Comparison of ENCODE assay signal across 14 mouse cellular contexts in the genomic region with DNA sequence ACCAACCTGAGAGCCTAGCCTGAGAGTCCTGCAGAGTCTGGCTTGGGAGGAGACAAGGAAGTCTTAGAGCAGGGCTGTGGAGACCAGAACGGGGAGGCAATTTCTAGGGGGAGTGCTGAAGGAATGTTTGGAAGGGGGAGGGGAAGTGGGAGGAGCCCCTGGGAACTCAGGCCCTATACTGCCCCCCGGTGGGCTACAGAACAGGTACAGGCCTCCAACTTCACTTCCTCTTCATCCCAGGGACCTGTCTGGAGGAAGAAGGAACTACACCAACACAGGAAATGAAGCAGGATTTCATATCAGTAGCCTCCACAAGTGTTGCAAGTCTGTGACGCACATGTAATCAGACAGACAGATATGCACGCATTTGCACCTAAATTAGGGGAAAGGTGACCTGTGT.
DNase-seq lines count a peak whose midpoint lies in the region; ATAC-seq and TF ChIP-seq lines count a peak whose summit lies in the region.
"Had no signal": no experiment of that assay in that cellular context is flagged by ENCODE, and none has a peak within 500 bp of the region (broad histone marks: within the 10 kb centered on the region; RNA-seq: fewer than 3 reads in every experiment).

No protein-coding gene starts in this region.

- H3K36me3 ChIP-seq in heart, adult 2 months (ENCODE audit: control insufficient read depth, insufficient read depth, low read length), result no peaks in the 10 kb centered on the region
- no peaks in the 10 kb centered on the region for H3K36me3 ChIP-seq in lung, embryonic 14.5 days (ENCODE audit: insufficient read depth)
- no peaks in the 10 kb centered on the region for H3K36me3 ChIP-seq in stomach, postnatal 0 days (ENCODE audit: control insufficient read depth, insufficient read depth, low read length)
- H3K36me3 ChIP-seq: liver, embryonic 13.5 days; stomach, embryonic 15.5 days had no signal

- no peak for ATAC-seq in lung, embryonic 14.5 days (ENCODE audit: insufficient read depth)
- 0 out of 2 replicates have a peak, but pooled peaks have one; percentile 21 for ATAC-seq in stomach, postnatal 0 days (ENCODE audit: low FRiP score, low TSS enrichment)
- ATAC-seq: intestine, embryonic 16.5 days had no signal

- H3K9ac ChIP-seq in heart, adult 2 months (ENCODE audit: low read depth, low read length), result no peak overlapping the region
- no peak overlapping the region for H3K9ac ChIP-seq in lung, embryonic 14.5 days
- H3K9ac ChIP-seq in stomach, postnatal 0 days (ENCODE audit: low read length), result no peak overlapping the region
- H3K9ac ChIP-seq: liver, embryonic 13.5 days; stomach, embryonic 15.5 days had no signal

- peak; percentile 27; the same call in 1 of the 2 replicates for TF ChIP-seq CTCF in heart, adult 2 months (IDR thresholded peaks at IDR 0.05)
- peak; percentile 27 for TF ChIP-seq CTCF in lung, embryonic 14.5 days (IDR thresholded peaks at IDR 0.05; ENCODE audit: low read depth)
- 0 out of 2 replicates have a peak, but pooled peaks have one; percentile 18 for TF ChIP-seq CTCF in stomach, postnatal 0 days (IDR thresholded peaks at IDR 0.05; ENCODE audit: low read depth)

- no peak for TF ChIP-seq EP300 in heart, adult 2 months (IDR thresholded peaks at IDR 0.05; ENCODE audit: insufficient read depth, low read depth, low read length)
- no peak for TF ChIP-seq EP300 in stomach, postnatal 0 days (optimal IDR thresholded peaks at IDR 0.05)

- no peaks in the 10 kb centered on the region for H3K79me2 ChIP-seq in heart, adult 2 months (replicated peaks; ENCODE audit: control insufficient read depth, insufficient read depth, low read length)

- no peak for TF ChIP-seq POLR2A in heart, adult 2 months (IDR thresholded peaks at IDR 0.05; ENCODE audit: insufficient read depth, low read depth, low read length)

- no peak overlapping the region for H3K4me3 ChIP-seq in heart, adult 2 months
- H3K4me3 ChIP-seq in lung, embryonic 14.5 days (ENCODE audit: low read depth, low read length), result no peak overlapping the region
- H3K4me3 ChIP-seq in stomach, postnatal 0 days (ENCODE audit: low read depth, low read length), result no peak overlapping the region
- H3K4me3 ChIP-seq: liver, embryonic 13.5 days; megakaryocyte, embryonic 14.5 days; stomach, embryonic 15.5 days had no signal

- H3K27ac ChIP-seq in heart, adult 2 months, result no peak overlapping the region
- no peak overlapping the region for H3K27ac ChIP-seq in lung, embryonic 14.5 days (ENCODE audit: low read depth)
- no peak overlapping the region for H3K27ac ChIP-seq in stomach, postnatal 0 days (replicated peaks)
- H3K27ac ChIP-seq: liver, embryonic 13.5 days; stomach, embryonic 15.5 days had no signal

- no peak for DNase-seq in heart, adult 2 months
- no peak for DNase-seq in heart, postnatal 25 days (ENCODE audit: low spot score)
- DNase-seq in lung, embryonic 14.5 days, result peak; percentile 8
- DNase-seq in lung, postnatal 14 days, result no peak
- peak; percentile 1 for DNase-seq in c-Kit-positive CD71-negative TER-119-negative erythroid progenitor cells, embryonic 14.5 days (ENCODE audit: low read depth)
- no peak for DNase-seq in stomach, postnatal 0 days (ENCODE audit: low spot score)
- DNase-seq in right cerebral cortex, postnatal 14 days, result no peak
- DNase-seq in B cell, adult 2 months, result no peak
- DNase-seq: gastrocnemius, postnatal 14 days; heart, postnatal 36 days; liver, embryonic 13.5 days had no signal

- no peaks in the 10 kb centered on the region for H3K9me3 ChIP-seq in lung, embryonic 14.5 days (ENCODE audit: low read depth, low read length)
- H3K9me3 ChIP-seq in stomach, postnatal 0 days (ENCODE audit: control insufficient read depth, low read length), result no peaks in the 10 kb centered on the region
- H3K9me3 ChIP-seq: liver, embryonic 13.5 days; stomach, embryonic 15.5 days had no signal

- WGBS in heart, adult 2 months, result 13% methylated on average over 4 of the region's 4 CpGs
- WGBS in lung, embryonic 14.5 days, result 38% methylated on average over 4 of the region's 4 CpGs
- WGBS in stomach, postnatal 0 days, result 47% methylated on average over 4 of the region's 4 CpGs

- no peaks in the 10 kb centered on the region for H3K4me1 ChIP-seq in heart, adult 2 months (ENCODE audit: control insufficient read depth, insufficient read depth, low read length)
- no peaks in the 10 kb centered on the region for H3K4me1 ChIP-seq in lung, embryonic 14.5 days (ENCODE audit: insufficient read depth)
- no peaks in the 10 kb centered on the region for H3K4me1 ChIP-seq in stomach, postnatal 0 days (replicated peaks; ENCODE audit: control insufficient read depth, insufficient read depth)
- H3K4me1 ChIP-seq: liver, embryonic 13.5 days; megakaryocyte, embryonic 14.5 days; stomach, embryonic 15.5 days had no signal

- no peak overlapping the region for H3K4me2 ChIP-seq in lung, embryonic 14.5 days
- no peak overlapping the region for H3K4me2 ChIP-seq in stomach, postnatal 0 days (replicated peaks; ENCODE audit: low read depth)
- H3K4me2 ChIP-seq: liver, embryonic 13.5 days; stomach, embryonic 15.5 days had no signal

- H3K27me3 ChIP-seq in heart, adult 2 months (ENCODE audit: control insufficient read depth, insufficient read depth, low read length), result no peaks in the 10 kb centered on the region
- H3K27me3 ChIP-seq in lung, embryonic 14.5 days (ENCODE audit: insufficient read depth, low read length), result no peaks in the 10 kb centered on the region
- H3K27me3 ChIP-seq in stomach, postnatal 0 days (ENCODE audit: control insufficient read depth, insufficient read depth, low read length), result no peaks in the 10 kb centered on the region
- H3K27me3 ChIP-seq: liver, embryonic 13.5 days; megakaryocyte, embryonic 14.5 days; stomach, embryonic 15.5 days had no signal

- intact Hi-C loops in heart, adult 2 months (cut with DNase I), result no loop called here
- intact Hi-C loops in heart, postnatal 25 days (cut with DNase I), result no loop called here

Comparison
In these comparisons a context has a peak if more than half of its experiments do, and no peak if none do; other contexts are left out.
1. DNase-seq: peak in lung, embryonic 14.5 days (single experiment) and c-Kit-positive CD71-negative TER-119-negative erythroid progenitor cells, embryonic 14.5 days (single experiment); none in heart, adult 2 months (0 of 2), heart, postnatal 25 days (single experiment), lung, postnatal 14 days (single experiment), stomach, postnatal 0 days (single experiment), right cerebral cortex, postnatal 14 days (single experiment) and B cell, adult 2 months (0 of 2).
2. Peak in every context shown above with its lines, with median percentiles within 50 percentile points of each other: CTCF ChIP-seq.